Mouse (Mus musculus) left cerebral cortex, adult 9 months (tissue): ENCODE results near the gene Cpa5.

Experiments used
- DNase-seq, 2 experiments: peaks; one replicate each; pipeline ENCODE4 v3.0.0; 2022; ENCODE audit warnings: low spot score in 2 of 2

The Cpa5 gene

GRCm38 (mm10) chr6:30604342-30604867 is 6.4 kb upstream of the Cpa5 start:
- no peak for DNase-seq

GRCm38 (mm10) chr6:30605111-30605510 is 5.7 kb upstream of the Cpa5 start:
- DNase-seq: no peak

GRCm38 (mm10) chr6:30605672-30606071 is 5.1 kb upstream of the Cpa5 start:
- no peak for DNase-seq

- no peak for DNase-seq
Measured at GRCm38 (mm10) chr6:30611212-30611611, 402 bp downstream of the Cpa5 start.

- peak in 1 of 2 experiments; percentile 7 for DNase-seq
Measured at GRCm38 (mm10) chr6:30614251-30614650, 3.4 kb downstream of the Cpa5 start.

- no peak for DNase-seq
Measured at GRCm38 (mm10) chr6:30615741-30616140, 4.9 kb downstream of the Cpa5 start.

GRCm38 (mm10) chr6:30616491-30616941 is 5.7 kb downstream of the Cpa5 start:
- no peak for DNase-seq

- DNase-seq: no peak
Measured at GRCm38 (mm10) chr6:30617020-30617958, 6.5 kb downstream of the Cpa5 start.

GRCm38 (mm10) chr6:30617959-30618590 is 7.3 kb downstream of the Cpa5 start:
- DNase-seq: peak; percentile 56 to 62

GRCm38 (mm10) chr6:30618735-30619134 is 7.9 kb downstream of the Cpa5 start:
- DNase-seq: no peak

- no peak for DNase-seq
Measured at GRCm38 (mm10) chr6:30619606-30620005, 8.8 kb downstream of the Cpa5 start.

GRCm38 (mm10) chr6:30620591-30620990 is 9.8 kb downstream of the Cpa5 start:
- no peak for DNase-seq

GRCm38 (mm10) chr6:30620994-30621393 is 10.2 kb downstream of the Cpa5 start:
- DNase-seq: no peak

- no peak for DNase-seq
Measured at GRCm38 (mm10) chr6:30621986-30622389, 11.2 kb downstream of the Cpa5 start.

GRCm38 (mm10) chr6:30624763-30625162 is 14.0 kb downstream of the Cpa5 start:
- no peak for DNase-seq

- peak in 1 of 2 experiments; percentile 49 for DNase-seq
Measured at GRCm38 (mm10) chr6:30628152-30628551, 17.3 kb downstream of the Cpa5 start.

- DNase-seq: no peak
Measured at GRCm38 (mm10) chr6:30629989-30630388, 19.2 kb downstream of the Cpa5 start.

- DNase-seq: no peak
Measured at GRCm38 (mm10) chr6:30635361-30635862, 24.6 kb downstream of the Cpa5 start.

GRCm38 (mm10) chr6:30636186-30636842 is 25.5 kb downstream of the Cpa5 start:
- no peak for DNase-seq

- no peak for DNase-seq
Measured at GRCm38 (mm10) chr6:30638674-30639268, 28.0 kb downstream of the Cpa5 start, which contains the start of gene Cpa1. Gene Cpa1, plus strand, starts transcription at chr6:30639218.

- no peak for DNase-seq
Measured at GRCm38 (mm10) chr6:30643694-30644460, 33.1 kb downstream of the Cpa5 start.
